Mouse (Mus musculus): ENCODE measurements around the gene Cd151. TPM values are rescaled to one million over a fixed set of nuclear protein-coding genes. Genes with fewer than 3 reads are reported as not detected.
A peak's percentile ranks its signal among the peaks of the same experiment; 100 is the strongest.

Gene Cd151
- polyA plus RNA-seq, 1 experiment, result 99.7 TPM

DNA sequence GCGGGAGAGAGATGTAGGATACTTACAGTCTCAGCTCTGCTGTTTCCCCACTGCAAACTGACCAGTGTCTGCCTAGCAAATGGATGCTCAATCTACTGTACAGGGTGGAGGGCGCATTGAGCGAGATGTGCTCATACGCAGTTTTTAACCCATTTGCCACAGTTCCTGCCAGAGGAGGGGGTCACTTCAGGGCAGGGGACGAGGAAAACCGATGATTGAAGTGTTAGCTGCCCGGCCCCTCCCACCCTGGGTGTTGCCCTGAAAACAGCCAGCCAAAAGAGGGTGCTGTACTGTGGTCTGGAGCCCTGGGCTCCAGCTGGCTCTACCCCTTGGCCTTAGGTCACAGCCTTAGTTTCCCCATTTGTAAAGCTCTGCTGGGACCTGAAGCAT lies 9.8 kb downstream of the Cd151 start:
- TF ChIP-seq POLR2A (IDR thresholded peaks at IDR 0.05; ENCODE audit: borderline replicate concordance, extremely low read depth, insufficient read depth, insufficient read length, poor library complexity, severe bottlenecking) (no peak), CTCF (IDR thresholded peaks at IDR 0.05; ENCODE audit: borderline replicate concordance, extremely low read depth, insufficient read depth, insufficient read length) (no peak)
- no peak for DNase-seq (ENCODE audit: low read depth)

DNA sequence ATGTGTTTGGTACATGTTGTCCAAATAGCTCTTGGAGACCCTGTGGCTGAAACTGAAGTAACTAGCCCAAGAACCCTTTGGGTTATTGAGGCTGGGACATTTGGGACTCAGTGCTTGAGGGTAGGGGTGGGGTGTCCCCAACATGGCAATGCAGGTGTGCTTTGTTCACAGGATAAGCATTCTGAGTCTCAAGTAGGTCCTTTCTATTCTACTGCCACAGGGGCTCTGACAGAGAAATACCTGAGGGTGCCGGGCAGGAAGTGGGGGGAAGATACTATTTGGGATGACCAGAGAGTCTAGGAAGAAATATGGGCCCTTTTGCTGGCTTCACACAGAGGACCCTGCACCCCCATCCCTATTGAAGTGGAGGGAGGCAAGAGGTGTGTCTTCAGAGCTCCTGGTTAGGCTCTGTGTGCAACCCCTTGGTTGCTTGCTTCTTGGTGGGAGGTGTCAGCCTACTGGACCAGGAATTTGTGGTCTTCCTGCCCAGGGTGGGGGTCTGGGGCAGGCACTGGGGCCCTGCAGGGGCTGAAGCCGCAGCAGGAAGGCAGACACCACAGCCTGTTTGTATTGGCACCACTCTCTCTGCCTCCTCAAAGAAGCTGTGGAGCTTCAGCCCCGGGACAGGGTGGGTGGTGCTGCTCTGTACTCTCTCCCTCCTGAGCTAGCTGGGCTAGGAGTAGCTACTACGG lies 10.5 kb downstream of the Cd151 start:
- DNase-seq (ENCODE audit: low read depth), result no peak
- TF ChIP-seq POLR2A (IDR thresholded peaks at IDR 0.05; ENCODE audit: borderline replicate concordance, extremely low read depth, insufficient read depth, insufficient read length, poor library complexity, severe bottlenecking) (no peak), CTCF (IDR thresholded peaks at IDR 0.05; ENCODE audit: borderline replicate concordance, extremely low read depth, insufficient read depth, insufficient read length) (no peak)

DNA sequence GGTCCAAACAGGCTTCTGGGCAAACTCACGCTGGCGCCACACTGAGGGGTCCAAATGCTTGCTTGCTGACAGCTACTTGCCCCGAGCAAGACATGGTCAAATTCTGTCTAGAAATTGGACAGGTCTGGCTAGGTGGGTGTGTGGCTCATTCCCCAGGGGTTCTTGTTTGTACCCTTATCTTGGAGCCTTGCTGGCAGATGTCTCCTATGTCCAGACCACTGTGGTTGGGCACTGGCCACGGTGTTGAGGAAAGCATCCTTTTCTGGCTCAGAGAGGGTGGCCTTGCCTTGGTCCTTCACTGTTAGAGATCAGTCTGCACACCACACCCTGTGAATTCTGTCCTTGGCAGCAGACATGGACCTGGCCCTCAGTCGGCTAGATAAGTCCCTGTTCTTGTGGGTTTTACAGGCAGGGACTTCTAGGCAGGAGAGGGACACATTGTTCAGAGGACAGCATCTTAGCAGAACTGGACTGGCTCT lies 11.1 kb downstream of the Cd151 start:
- TF ChIP-seq POLR2A (IDR thresholded peaks at IDR 0.05; ENCODE audit: borderline replicate concordance, extremely low read depth, insufficient read depth, insufficient read length, poor library complexity, severe bottlenecking) (no peak), CTCF (IDR thresholded peaks at IDR 0.05; ENCODE audit: borderline replicate concordance, extremely low read depth, insufficient read depth, insufficient read length) (no peak)
- no peak for DNase-seq (ENCODE audit: low read depth)

DNA sequence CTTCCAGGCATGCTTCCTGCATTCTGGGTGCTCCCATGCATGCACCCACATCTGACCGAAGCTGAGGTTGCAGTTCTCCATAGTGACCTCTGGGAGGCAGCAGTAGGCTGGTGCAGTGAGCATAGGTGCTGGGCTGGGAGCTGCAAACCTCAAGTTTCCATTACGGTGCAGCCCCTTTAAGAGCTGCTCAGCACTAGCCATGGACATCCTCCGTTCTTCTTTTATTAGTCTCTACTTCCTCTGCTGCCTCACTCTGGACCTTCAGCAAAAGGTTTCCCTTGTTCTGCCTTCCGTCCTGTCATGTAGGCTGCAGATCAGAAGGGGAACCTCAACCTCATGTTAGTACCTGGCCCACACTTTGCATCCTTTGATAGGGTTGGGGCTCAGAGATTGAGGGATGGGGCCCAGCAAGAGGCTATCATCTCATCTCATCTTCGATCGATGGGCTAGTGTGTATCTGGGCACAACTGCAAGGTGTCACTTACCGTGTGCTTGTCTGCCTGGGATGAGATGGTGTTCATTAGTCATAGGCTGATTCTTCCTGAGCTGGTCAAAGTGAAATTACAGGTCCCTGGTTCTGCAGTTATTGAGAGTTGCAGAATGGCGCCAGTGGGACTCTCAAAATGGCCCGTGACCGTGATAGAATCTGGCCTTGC lies 13.8 kb downstream of the Cd151 start:
- DNase-seq (ENCODE audit: low read depth), result peak; percentile 85
- TF ChIP-seq CTCF (IDR thresholded peaks at IDR 0.05; ENCODE audit: borderline replicate concordance, extremely low read depth, insufficient read depth, insufficient read length) (peak; percentile 94), POLR2A (IDR thresholded peaks at IDR 0.05; ENCODE audit: borderline replicate concordance, extremely low read depth, insufficient read depth, insufficient read length, poor library complexity, severe bottlenecking) (no peak)

DNA sequence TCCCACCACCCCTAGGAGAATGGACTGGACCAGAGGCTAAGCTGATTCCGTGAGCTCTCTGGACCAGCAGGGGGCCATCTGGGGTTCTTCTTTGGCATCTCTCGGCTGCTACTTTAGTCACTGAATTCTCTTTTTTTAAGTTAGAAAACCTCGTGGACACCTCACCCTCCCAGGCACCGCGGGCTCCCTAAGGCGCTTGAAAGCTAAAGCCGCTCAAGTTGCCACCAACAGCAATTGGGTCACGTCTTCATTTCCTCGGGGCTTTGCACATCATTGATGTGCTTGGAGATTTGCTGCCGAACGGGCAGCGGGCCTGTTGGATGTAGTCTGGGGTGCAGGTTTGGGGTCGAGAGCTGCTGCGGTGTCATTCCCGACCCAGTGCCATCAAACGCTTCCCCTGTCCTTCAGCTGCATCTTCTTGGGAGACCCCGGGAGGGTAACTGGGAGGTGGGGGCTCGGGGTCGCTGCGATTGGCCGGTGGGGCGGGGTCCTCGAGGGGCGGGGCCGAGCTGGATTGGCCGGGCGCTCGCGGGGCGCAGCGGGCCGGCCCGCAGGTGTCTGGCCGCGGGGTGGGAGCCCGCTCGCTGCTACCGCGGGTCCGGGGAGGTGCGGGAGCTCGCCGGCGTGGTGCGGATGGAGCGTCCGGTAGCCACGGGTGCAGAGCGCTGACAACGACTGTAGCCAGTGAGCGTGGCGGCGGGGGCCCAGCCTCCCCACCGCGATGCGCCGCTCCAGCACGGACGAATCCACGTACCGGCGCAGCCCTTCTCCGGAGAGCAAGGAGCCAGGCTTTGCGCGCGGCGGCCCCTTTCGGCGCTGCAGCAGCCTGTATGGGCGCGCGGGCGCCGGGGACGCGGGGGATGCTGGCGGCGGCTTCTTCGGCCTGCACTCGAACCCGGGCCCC lies 14.6 kb downstream of the Cd151 start:
- peak; percentile 71 for DNase-seq (ENCODE audit: low read depth)
- TF ChIP-seq CTCF (IDR thresholded peaks at IDR 0.05; ENCODE audit: borderline replicate concordance, extremely low read depth, insufficient read depth, insufficient read length) (peak; percentile 41), POLR2A (IDR thresholded peaks at IDR 0.05; ENCODE audit: borderline replicate concordance, extremely low read depth, insufficient read depth, insufficient read length, poor library complexity, severe bottlenecking) (no peak)

DNA sequence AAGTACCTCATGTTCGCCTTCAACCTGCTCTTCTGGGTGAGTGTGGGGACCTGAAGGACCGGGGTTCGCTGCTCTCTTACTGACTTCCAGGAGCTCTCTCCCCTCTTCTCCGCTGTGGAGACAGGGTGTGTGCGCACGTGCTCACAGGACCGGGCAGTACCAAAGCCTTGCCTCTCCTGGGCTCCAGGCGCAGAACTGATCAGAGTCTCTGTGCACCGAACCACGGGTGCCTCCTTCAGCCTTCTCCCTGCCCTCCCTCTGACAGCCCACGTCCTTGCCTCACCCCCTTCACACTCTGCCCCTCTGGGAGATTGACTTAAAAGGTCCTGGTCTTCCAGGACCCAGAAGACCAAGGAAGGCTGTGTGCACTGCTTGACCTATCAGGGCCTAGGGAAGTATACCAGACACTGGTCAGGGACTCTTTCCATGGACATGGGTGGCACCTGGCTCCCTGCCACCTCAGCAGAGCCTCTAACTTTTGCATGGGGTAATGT lies 15.4 kb downstream of the Cd151 start:
- TF ChIP-seq POLR2A (IDR thresholded peaks at IDR 0.05; ENCODE audit: borderline replicate concordance, extremely low read depth, insufficient read depth, insufficient read length, poor library complexity, severe bottlenecking) (no peak), CTCF (IDR thresholded peaks at IDR 0.05; ENCODE audit: borderline replicate concordance, extremely low read depth, insufficient read depth, insufficient read length) (no peak)

DNA sequence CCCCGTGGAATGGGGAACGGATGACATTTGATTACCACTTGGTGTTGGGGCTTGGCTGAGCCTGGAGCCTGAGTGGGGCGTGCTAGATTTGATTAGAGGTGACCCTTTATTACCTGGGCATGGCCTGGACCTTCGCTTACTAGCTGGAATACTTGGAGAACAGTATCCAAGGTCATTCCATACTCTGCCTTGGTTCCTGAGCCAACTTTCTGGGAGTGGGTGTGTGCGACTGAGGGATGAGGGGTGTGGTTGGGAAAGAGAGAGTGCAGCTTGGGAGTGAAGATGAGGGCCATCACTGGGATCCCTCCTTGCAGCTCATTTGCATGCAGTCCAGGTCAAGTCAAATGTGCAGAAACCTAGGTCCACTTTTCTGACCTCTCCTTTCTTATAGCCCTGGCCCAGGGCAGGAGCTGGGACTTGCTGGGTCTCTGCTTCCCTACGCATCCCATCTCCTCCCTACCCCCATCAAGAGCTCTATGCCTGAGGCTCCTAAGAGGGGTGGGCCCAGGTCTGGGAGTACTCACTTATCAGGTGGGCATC lies 16.0 kb downstream of the Cd151 start:
- DNase-seq (ENCODE audit: low read depth), result no peak
- TF ChIP-seq POLR2A (IDR thresholded peaks at IDR 0.05; ENCODE audit: borderline replicate concordance, extremely low read depth, insufficient read depth, insufficient read length, poor library complexity, severe bottlenecking) (no peak), CTCF (IDR thresholded peaks at IDR 0.05; ENCODE audit: borderline replicate concordance, extremely low read depth, insufficient read depth, insufficient read length) (no peak)

More for the DNA sequence above, 15.4 kb downstream of the Cd151 start:
- DNase-seq (ENCODE audit: low read depth), result no peak

DNA sequence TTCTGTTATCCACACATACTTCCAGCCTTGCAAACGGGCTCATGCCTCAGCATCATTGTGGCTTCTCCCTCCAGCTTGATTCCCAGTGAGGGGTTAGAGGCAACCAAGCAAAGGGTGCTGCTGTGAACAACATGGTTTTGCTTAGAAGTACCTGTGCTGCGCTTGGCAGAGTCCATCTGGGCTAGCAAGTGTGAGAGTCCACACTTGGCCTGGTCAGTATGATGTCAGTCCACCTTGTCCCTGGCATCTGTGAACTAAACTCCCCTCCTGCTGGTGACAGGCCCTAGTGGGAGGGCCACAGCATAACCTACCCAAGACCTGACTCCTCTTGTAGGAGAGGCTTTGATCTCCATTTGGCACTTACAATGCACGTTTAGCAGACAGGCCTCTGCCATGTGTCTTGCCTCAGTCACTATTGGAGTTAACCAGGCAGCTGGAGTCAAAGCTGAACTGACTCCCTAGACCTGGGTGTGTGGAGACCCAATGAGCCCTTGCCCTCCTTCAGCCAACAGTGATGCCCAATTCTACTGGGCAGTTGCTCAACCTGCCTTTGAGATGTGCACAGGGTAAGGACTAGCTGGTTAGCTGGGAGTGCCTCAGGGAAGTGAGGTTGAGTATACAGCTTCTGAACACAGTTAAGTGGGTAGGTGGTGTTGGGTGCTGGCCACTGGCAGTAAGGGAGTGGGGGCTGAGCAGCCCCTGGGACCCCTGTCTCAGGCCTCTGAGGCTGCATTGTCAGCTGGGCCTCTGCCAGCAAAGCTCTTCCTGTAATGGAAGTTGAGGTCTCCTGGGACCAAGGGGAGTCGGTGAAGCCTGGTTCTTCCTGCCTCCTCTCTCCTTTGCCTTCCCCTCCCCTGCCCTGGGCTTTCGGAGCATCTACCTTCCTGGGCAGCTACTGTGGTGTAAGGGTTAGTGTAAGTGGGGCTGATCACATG lies 17.3 kb downstream of the Cd151 start:
- no peak for DNase-seq (ENCODE audit: low read depth)
- TF ChIP-seq POLR2A (IDR thresholded peaks at IDR 0.05; ENCODE audit: borderline replicate concordance, extremely low read depth, insufficient read depth, insufficient read length, poor library complexity, severe bottlenecking), result no peak
- TF ChIP-seq CTCF (IDR thresholded peaks at IDR 0.05; ENCODE audit: borderline replicate concordance, extremely low read depth, insufficient read depth, insufficient read length), result no peak

DNA sequence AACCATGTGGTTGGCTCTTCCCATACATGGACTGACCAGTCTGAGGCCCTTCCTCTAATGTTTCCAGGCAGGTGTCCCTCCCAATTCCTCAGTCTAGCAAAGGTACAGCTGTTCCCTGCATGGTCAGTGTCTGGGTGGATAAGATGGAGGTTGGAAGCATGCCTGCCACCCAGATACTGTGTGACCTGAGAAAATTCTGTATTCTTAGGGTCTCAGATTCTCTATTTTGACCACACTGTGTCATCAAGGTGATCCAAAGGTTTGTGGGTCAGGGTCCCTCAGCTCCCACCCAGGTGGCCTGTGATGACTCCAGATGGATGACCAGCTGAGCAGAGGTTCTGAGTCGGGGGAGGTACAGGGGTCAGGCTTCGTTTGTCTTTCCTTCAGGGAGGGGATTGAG lies 18.0 kb downstream of the Cd151 start:
- no peak for DNase-seq (ENCODE audit: low read depth)
- no peak for TF ChIP-seq POLR2A (IDR thresholded peaks at IDR 0.05; ENCODE audit: borderline replicate concordance, extremely low read depth, insufficient read depth, insufficient read length, poor library complexity, severe bottlenecking)

DNA sequence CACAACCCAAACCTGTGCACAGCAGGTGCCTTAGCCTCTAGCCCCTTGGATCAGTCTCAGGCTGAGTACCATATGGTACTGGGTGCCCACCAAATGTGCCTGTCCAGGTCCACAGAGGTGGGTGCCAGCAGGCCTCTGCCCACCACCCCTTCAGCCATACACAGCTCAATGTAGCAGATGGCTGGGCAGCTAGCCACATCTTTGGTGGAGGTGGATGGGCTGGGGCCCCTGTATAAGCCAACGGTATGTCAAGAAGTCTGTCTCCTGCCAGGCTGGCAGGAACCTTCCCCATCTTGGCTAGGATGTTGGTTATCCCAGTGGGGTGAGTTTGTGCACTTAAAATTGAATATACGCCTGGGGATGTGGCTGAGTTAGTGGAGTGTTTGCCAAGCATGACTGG lies 18.4 kb downstream of the Cd151 start:
- TF ChIP-seq CTCF (IDR thresholded peaks at IDR 0.05; ENCODE audit: borderline replicate concordance, extremely low read depth, insufficient read depth, insufficient read length) (no peak), POLR2A (IDR thresholded peaks at IDR 0.05; ENCODE audit: borderline replicate concordance, extremely low read depth, insufficient read depth, insufficient read length, poor library complexity, severe bottlenecking) (no peak)
- peak; percentile 37 for DNase-seq (ENCODE audit: low read depth)

Data from brain, embryonic 14.5 days (tissue).